Mouse (Mus musculus) hindbrain, postnatal 0 days (tissue): ENCODE measurements around the gene Rsbn1l. TPM values are rescaled to one million over a fixed set of nuclear protein-coding genes. Genes with fewer than 3 reads are reported as not detected.
A peak's percentile ranks its signal among the peaks of the same experiment; 100 is the strongest.

Source experiments
- ATAC-seq: fragments of 200-750 bp; cut with Nextera tagmentation; 2 replicates; pipeline ENCODE4 v1.8.0; 2017; ENCODE audit warnings: mild to moderate bottlenecking, moderate TSS enrichment, moderate library complexity
- DNase-seq: peaks from one replicate; pipeline ENCODE4 v3.0.0-alpha.2; 2015; ENCODE audit warnings: low spot score
- H3K27ac ChIP-seq: fragments of 300-500 bp; sonication (generic); 2 replicates; pipeline ENCODE4 v1.5.1; 2014; ENCODE audit warnings: mild to moderate bottlenecking
- H3K27me3 ChIP-seq: fragments of 300-500 bp; sonication (generic); 2 replicates; pipeline ENCODE4 v1.6.1; 2014; ENCODE audit warnings: low read length, mixed read lengths; ENCODE audit not compliant: insufficient read depth
- H3K36me3 ChIP-seq: fragments of 300-500 bp; sonication (generic); 2 replicates; pipeline ENCODE4 v1.6.1; 2014; ENCODE audit warnings: low read length, mixed read lengths; ENCODE audit not compliant: insufficient read depth
- H3K4me1 ChIP-seq: fragments of 300-500 bp; sonication (generic); 2 replicates; pipeline ENCODE4 v1.6.1; 2014; ENCODE audit warnings: antibody characterized with exemption, low read length, mixed read lengths; ENCODE audit not compliant: insufficient read depth
- H3K4me2 ChIP-seq: fragments of 300-500 bp; sonication (generic); 2 replicates; pipeline ENCODE4 v1.6.1; 2014; ENCODE audit warnings: low read depth, mild to moderate bottlenecking, low read length, moderate library complexity, mixed read lengths
- H3K4me3 ChIP-seq: fragments of 300-500 bp; sonication (generic); 2 replicates; pipeline ENCODE4 v1.5.1; 2014; ENCODE audit warnings: low read length
- H3K9ac ChIP-seq: fragments of 300-500 bp; sonication (generic); replicated peaks from 2 replicates; pipeline ENCODE4 v1.6.1; 2014; ENCODE audit warnings: mild to moderate bottlenecking, low read length, moderate library complexity, mixed read lengths
- H3K9me3 ChIP-seq: fragments of 300-500 bp; sonication (generic); 2 replicates; pipeline ENCODE4 v1.6.1; 2016; ENCODE audit warnings: low read length, mixed read lengths
- CTCF ChIP-seq: IDR thresholded peaks from 2 replicates; pipeline ENCODE4 v1.5.1; 2016; ENCODE audit warnings: antibody characterized with exemption, control low read depth, low read depth
- WGBS: fragments of 180-500 bp; shearing (Covaris S2); extraction: QIAGEN DNeasy Blood & Tissue Kit; methylation state at CpG from one replicate; pipeline ENCODE4 v1.1.7; 2014; 5-methylcytosine and 5-hydroxymethylcytosine counted together
- polyA plus RNA-seq: library from polyadenylated mRNA; unstranded; fragments of >200 nt; fragmentation: Nextera tagmentation; extraction: Ambion mirVana; gene quantifications from 2 replicates; pipeline ENCODE4 v1.2.1, GENCODE M21; 2015
- total RNA-seq: library from RNA; depleted of rRNA; stranded (reverse); fragments of >200 nt; gene quantifications from 2 replicates; pipeline ENCODE4 v1.2.3, GENCODE M21; 2014

Gene Rsbn1l
- total and polyA plus RNA-seq, 2 experiments from 2014 or later, result 3.7 to 4.5 TPM

- ATAC-seq (no peak), DNase-seq (no peak)
- Histone ChIP-seq H3K9me3 (no peaks in the 10 kb centered on the region), H3K36me3 (peaks cover 25% of the 10 kb centered on the region), H3K27ac (no peak overlapping the region), H3K4me3 (no peak overlapping the region), H3K4me2 (no peak overlapping the region), H3K4me1 (no peaks in the 10 kb centered on the region), H3K9ac (no peak overlapping the region), H3K27me3 (no peaks in the 10 kb centered on the region)
- no peak for TF ChIP-seq CTCF
- WGBS, result 95% methylated on average over 8 of the region's 8 CpGs
Observed at GRCm38 (mm10) chr5:20986271-20986670, 30.1 kb upstream of the Rsbn1l start.

GRCm38 (mm10) chr5:20983505-20983904, 27.3 kb upstream of the Rsbn1l start:
- no peak for TF ChIP-seq CTCF
- DNase-seq, result no peak
- H3K27ac ChIP-seq, result no peak overlapping the region
- no peak overlapping the region for H3K9ac ChIP-seq
- H3K9me3 ChIP-seq, result no peaks in the 10 kb centered on the region
- H3K27me3 ChIP-seq, result no peaks in the 10 kb centered on the region
- no peaks in the 10 kb centered on the region for H3K4me1 ChIP-seq
- H3K36me3 ChIP-seq, result peaks cover 9% of the 10 kb centered on the region
- H3K4me2 ChIP-seq, result no peak overlapping the region
- H3K4me3 ChIP-seq, result no peak overlapping the region
- ATAC-seq, result no peak

GRCm38 (mm10) chr5:20974690-20975089, 18.5 kb upstream of the Rsbn1l start:
- no peaks in the 10 kb centered on the region for H3K27me3 ChIP-seq
- DNase-seq (no peak), ATAC-seq (no peak)
- no peak overlapping the region for H3K4me3 ChIP-seq
- WGBS, result 88% methylated on average over 4 of the region's 4 CpGs
- no peak overlapping the region for H3K9ac ChIP-seq
- no peaks in the 10 kb centered on the region for H3K9me3 ChIP-seq
- no peak overlapping the region for H3K4me2 ChIP-seq
- TF ChIP-seq CTCF, result no peak
- no peak overlapping the region for H3K27ac ChIP-seq
- no peaks in the 10 kb centered on the region for H3K36me3 ChIP-seq
- H3K4me1 ChIP-seq, result no peaks in the 10 kb centered on the region

- H3K4me3 ChIP-seq, result no peak overlapping the region
- no peaks in the 10 kb centered on the region for H3K9me3 ChIP-seq
- H3K27ac ChIP-seq, result no peak overlapping the region
- H3K4me1 ChIP-seq, result no peaks in the 10 kb centered on the region
- 11% methylated on average over 6 of the region's 7 CpGs for WGBS
- no peak overlapping the region for H3K9ac ChIP-seq
- H3K27me3 ChIP-seq, result no peaks in the 10 kb centered on the region
- H3K4me2 ChIP-seq, result no peak overlapping the region
- ATAC-seq (no peak), DNase-seq (no peak)
- no peaks in the 10 kb centered on the region for H3K36me3 ChIP-seq
- TF ChIP-seq CTCF, result no peak
Observed at GRCm38 (mm10) chr5:20973999-20974398, 17.8 kb upstream of the Rsbn1l start.

- whole genome bisulfite sequencing, result 60% methylated on average over 5 of the region's 5 CpGs
- no peak for TF ChIP-seq CTCF
- no peak overlapping the region for H3K27ac ChIP-seq
- DNase-seq (no peak), ATAC-seq (no peak)
- no peaks in the 10 kb centered on the region for H3K27me3 ChIP-seq
- H3K4me2 ChIP-seq, result no peak overlapping the region
- H3K9ac ChIP-seq, result no peak overlapping the region
- no peaks in the 10 kb centered on the region for H3K36me3 ChIP-seq
- H3K4me1 ChIP-seq, result no peaks in the 10 kb centered on the region
- no peaks in the 10 kb centered on the region for H3K9me3 ChIP-seq
- H3K4me3 ChIP-seq, result no peak overlapping the region
Observed at GRCm38 (mm10) chr5:20973069-20973468, 16.9 kb upstream of the Rsbn1l start.

- ATAC-seq (no peak), DNase-seq (peak; percentile 16)
- no peaks in the 10 kb centered on the region for H3K9me3 ChIP-seq
- H3K27me3 ChIP-seq, result no peaks in the 10 kb centered on the region
- no peaks in the 10 kb centered on the region for H3K4me1 ChIP-seq
- no peaks in the 10 kb centered on the region for H3K36me3 ChIP-seq
- 66% methylated on average over 9 of the region's 9 CpGs for WGBS
- no peak overlapping the region for H3K4me2 ChIP-seq
- H3K9ac ChIP-seq, result no peak overlapping the region
- no peak overlapping the region for H3K27ac ChIP-seq
- H3K4me3 ChIP-seq, result no peak overlapping the region
- TF ChIP-seq CTCF, result peak; percentile 43
Observed at GRCm38 (mm10) chr5:20968963-20969362, 12.8 kb upstream of the Rsbn1l start.

- no peak for DNase-seq
- H3K27me3 ChIP-seq, result no peaks in the 10 kb centered on the region
- no peak overlapping the region for H3K4me3 ChIP-seq
- TF ChIP-seq CTCF, result no peak
- H3K9me3 ChIP-seq, result no peaks in the 10 kb centered on the region
- no peak for ATAC-seq
- H3K4me2 ChIP-seq, result no peak overlapping the region
- H3K9ac ChIP-seq, result no peak overlapping the region
- no peaks in the 10 kb centered on the region for H3K4me1 ChIP-seq
- H3K36me3 ChIP-seq, result no peaks in the 10 kb centered on the region
- 70% methylated on average over 9 of the region's 9 CpGs for WGBS
- H3K27ac ChIP-seq, result no peak overlapping the region
Observed at GRCm38 (mm10) chr5:20968493-20968892, 12.3 kb upstream of the Rsbn1l start.

GRCm38 (mm10) chr5:20967942-20968341, 11.7 kb upstream of the Rsbn1l start:
- Histone ChIP-seq H3K27me3 (no peaks in the 10 kb centered on the region), H3K9ac (no peak overlapping the region), H3K36me3 (no peaks in the 10 kb centered on the region), H3K9me3 (no peaks in the 10 kb centered on the region), H3K4me2 (no peak overlapping the region), H3K4me1 (no peaks in the 10 kb centered on the region), H3K4me3 (no peak overlapping the region), H3K27ac (no peak overlapping the region)
- TF ChIP-seq CTCF, result no peak
- DNase-seq (peak; percentile 34), ATAC-seq (peak; percentile 66)
- 27% methylated on average over 4 of the region's 4 CpGs for WGBS
